Mouse (Mus musculus): ENCODE data around the gene Lrrk1. TPM values are rescaled to one million over a fixed set of nuclear protein-coding genes. Genes with fewer than 3 reads are reported as not detected.

Lrrk1 gene
- polyA plus RNA-seq, 1 experiment from 2014 or later = 15.7 TPM

DNA sequence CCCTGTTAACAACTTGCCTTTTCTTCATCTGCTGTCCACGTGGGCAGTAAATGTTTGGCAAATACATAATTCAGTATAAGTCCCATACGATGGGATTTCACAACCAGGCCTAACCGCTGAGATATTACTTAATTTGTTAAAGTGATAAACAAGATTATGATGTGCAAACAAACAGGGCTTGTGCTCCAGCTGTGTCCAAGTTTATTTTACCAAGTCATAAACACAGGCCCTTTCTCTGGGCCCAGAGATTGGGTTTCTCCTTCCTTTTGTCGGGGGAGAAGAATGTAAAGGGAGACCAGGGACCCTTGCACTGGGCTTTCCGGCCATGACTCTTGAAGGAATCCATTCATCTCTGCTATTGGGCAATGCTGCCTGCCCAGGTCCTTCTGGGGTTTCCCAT is 129.2 kb downstream of the Lrrk1 start:
- no peak for ATAC-seq
- 59% methylated on average over 5 of the region's 5 CpGs for WGBS
- no peaks in the 10 kb centered on the region for H3K9me3 ChIP-seq
- H3K4me1 ChIP-seq (replicated peaks) = peaks cover 8% of the 10 kb centered on the region
- H3K9ac ChIP-seq = no peak overlapping the region
- H3K4me3 ChIP-seq (replicated peaks) = no peak overlapping the region
- H3K27me3 ChIP-seq (replicated peaks) = no peaks in the 10 kb centered on the region
- no peak overlapping the region for H3K4me2 ChIP-seq (replicated peaks)
- H3K36me3 ChIP-seq = no peaks in the 10 kb centered on the region
- H3K27ac ChIP-seq = 0 out of 2 replicates have a peak overlapping the region, but pooled peaks have one; percentile 10

DNA sequence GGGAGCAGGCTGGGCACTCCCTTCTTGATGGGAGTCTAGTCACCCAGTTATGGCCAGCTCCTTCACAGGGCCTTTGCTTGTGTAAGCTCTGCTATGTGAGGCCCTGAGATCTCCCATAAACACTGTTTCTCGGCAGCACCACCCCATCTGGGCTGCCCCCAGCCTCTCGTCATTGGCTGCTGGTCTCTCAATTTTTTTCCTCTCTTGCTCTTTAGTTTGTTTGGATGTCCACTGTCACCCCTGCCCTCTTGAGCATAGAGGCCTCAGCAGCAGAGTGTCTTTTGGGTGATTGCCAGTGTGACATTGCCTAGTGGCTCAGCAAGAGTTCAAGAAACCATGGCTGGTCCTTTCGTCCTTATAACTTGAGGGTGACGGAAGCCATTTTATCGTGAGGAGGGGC is 130.9 kb downstream of the Lrrk1 start:
- ATAC-seq = no peak
- H3K9me3 ChIP-seq = no peaks in the 10 kb centered on the region
- H3K4me2 ChIP-seq (replicated peaks) = no peak overlapping the region
- H3K9ac ChIP-seq = no peak overlapping the region
- H3K27ac ChIP-seq = no peak overlapping the region
- H3K27me3 ChIP-seq (replicated peaks) = no peaks in the 10 kb centered on the region
- no peak overlapping the region for H3K4me3 ChIP-seq (replicated peaks)
- WGBS = 71% methylated on average over 5 of the region's 5 CpGs
- H3K36me3 ChIP-seq = no peaks in the 10 kb centered on the region
- peaks cover 8% of the 10 kb centered on the region for H3K4me1 ChIP-seq (replicated peaks)

DNA sequence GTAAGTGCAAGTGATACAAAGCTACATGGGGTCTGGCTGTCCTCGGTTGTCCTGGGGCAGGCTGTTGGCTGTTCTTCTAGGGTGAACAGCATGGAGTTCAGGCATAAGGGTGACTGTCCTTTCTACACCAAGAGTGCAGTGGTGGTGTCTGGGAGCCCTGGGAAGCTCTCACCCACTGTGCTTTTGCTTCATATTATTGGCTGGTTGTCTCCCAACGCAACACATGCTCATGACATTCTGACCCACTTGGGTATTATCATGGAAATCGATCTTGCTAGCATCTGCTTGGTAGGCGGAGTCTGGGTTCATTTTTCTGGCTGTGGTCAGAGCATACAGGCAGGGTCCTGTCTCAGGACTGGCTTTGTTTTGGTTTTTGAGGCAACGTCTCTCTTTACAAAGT is 131.7 kb downstream of the Lrrk1 start:
- Histone ChIP-seq H3K36me3 (no peaks in the 10 kb centered on the region), H3K27ac (no peak overlapping the region), H3K27me3 (replicated peaks) (no peaks in the 10 kb centered on the region), H3K4me3 (replicated peaks) (no peak overlapping the region), H3K4me1 (replicated peaks) (peaks cover 8% of the 10 kb centered on the region), H3K9me3 (no peaks in the 10 kb centered on the region), H3K4me2 (replicated peaks) (no peak overlapping the region), H3K9ac (no peak overlapping the region)
- ATAC-seq = no peak
- 90% methylated on average over 5 of the region's 5 CpGs for WGBS

DNA sequence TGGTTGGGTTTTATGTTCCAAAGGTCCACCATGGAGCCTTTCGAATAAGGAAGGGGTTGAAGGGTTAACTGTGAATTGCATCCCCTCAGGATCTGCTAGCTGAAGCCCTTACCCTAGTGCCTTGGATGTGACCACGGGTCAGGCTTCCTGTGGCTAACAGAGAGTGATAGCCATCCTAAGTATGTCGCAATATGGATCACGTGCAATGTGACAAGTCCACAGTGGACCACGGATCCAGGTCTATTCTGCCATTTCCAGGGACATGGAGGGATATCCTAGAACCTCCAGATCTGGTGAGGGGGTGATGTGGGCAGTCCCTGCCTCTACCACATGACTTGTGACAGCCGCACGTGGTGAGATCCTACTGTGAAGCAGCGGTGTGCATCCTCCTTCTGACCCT is 133.2 kb downstream of the Lrrk1 start:
- H3K9me3 ChIP-seq = no peaks in the 10 kb centered on the region
- no peak overlapping the region for H3K4me2 ChIP-seq (replicated peaks)
- H3K4me1 ChIP-seq (replicated peaks) = peaks cover 11% of the 10 kb centered on the region
- no peaks in the 10 kb centered on the region for H3K36me3 ChIP-seq
- ATAC-seq = no peak
- 84% methylated on average over 8 of the region's 8 CpGs for WGBS
- H3K27me3 ChIP-seq (replicated peaks) = no peaks in the 10 kb centered on the region
- H3K9ac ChIP-seq = no peak overlapping the region
- H3K27ac ChIP-seq = no peak overlapping the region
- no peak overlapping the region for H3K4me3 ChIP-seq (replicated peaks)

DNA sequence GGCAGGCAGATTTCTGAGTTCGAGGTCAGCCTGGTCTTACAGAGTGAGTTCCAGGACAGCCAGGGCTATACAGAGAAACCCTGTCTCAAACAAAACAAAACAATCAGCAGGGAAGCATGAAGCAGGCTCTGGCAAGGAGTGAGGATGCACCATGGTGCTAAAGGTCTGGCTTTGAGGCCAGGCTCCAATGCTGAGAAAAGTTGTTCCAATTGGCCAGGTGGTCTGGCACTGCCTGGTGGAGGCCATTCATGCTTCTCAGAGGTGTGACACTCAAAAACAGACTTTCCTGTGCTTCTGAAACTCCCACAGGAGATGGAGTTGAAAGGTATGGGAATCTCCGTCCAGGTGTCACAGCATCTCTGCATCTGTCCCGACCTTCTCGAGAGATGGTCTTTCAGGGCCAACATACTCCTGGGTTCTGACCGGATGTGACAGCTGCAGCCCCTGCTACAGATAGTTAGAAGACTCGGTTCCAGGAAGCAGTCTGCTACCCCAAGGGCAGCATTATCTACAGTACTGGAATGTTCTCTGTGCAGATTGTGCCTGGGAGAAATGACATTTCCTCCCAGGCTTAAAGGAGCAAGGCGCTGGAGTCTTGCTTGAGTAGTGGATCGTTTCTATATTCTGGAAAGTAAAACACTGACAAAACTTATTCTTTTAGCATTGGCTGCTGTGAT is 134.0 kb downstream of the Lrrk1 start:
- no peak overlapping the region for H3K4me3 ChIP-seq (replicated peaks)
- no peaks in the 10 kb centered on the region for H3K27me3 ChIP-seq (replicated peaks)
- no peak for ATAC-seq
- H3K4me1 ChIP-seq (replicated peaks) = 0 out of 2 replicates have a peak, but pooled peaks cover 4% of the 10 kb centered on the region
- no peak overlapping the region for H3K9ac ChIP-seq
- WGBS = 82% methylated on average over 8 of the region's 8 CpGs
- no peak overlapping the region for H3K27ac ChIP-seq
- no peaks in the 10 kb centered on the region for H3K9me3 ChIP-seq
- H3K36me3 ChIP-seq = no peaks in the 10 kb centered on the region
- H3K4me2 ChIP-seq (replicated peaks) = no peak overlapping the region

DNA sequence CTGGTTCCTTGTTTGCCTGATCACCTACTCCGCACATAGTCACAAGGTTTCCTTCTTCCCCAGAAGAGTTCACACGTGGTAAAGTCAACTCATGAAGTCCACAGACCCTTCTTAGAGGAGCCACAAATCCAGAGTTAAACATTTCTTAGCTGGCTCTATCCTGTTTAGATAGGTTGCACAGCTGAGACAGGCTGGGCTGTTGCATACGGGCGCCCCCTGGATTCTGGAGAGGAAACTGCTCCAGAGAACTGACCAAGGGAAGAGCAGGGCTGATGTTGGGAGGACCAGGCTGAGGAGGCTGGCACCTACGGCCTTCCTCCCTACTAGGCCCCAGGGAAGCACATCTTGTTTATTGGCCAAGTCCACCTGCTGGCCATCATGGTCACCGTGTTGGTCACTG is 138.1 kb downstream of the Lrrk1 start:
- peak; percentile 87 for ATAC-seq
- H3K4me1 ChIP-seq (replicated peaks) = 0 out of 2 replicates have a peak, but pooled peaks cover 3% of the 10 kb centered on the region
- 27% methylated on average over 6 of the region's 6 CpGs for WGBS
- no peak overlapping the region for H3K4me3 ChIP-seq (replicated peaks)
- H3K9me3 ChIP-seq = no peaks in the 10 kb centered on the region
- no peaks in the 10 kb centered on the region for H3K27me3 ChIP-seq (replicated peaks)
- H3K36me3 ChIP-seq = no peaks in the 10 kb centered on the region
- no peak overlapping the region for H3K9ac ChIP-seq
- no peak overlapping the region for H3K4me2 ChIP-seq (replicated peaks)
- no peak overlapping the region for H3K27ac ChIP-seq

DNA sequence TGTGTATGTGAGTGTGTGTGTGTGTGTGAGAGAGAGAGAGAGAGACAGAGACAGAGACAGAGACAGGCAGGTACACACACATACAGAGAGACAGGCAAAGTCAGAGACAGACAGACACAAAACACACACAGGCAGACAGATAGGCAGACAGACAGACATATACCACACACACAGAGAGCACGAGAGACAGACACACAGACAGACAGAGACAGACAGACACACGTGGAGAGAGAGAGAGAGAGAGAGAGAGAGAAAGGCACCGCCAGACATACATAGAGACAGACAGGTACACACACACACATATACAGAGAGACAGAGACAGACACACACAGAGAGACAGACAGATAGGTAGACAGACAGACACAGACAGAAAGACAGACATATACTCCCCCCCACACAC is 138.7 kb downstream of the Lrrk1 start:
- 83% methylated on average over 3 of the region's 3 CpGs for WGBS
- no peaks in the 10 kb centered on the region for H3K9me3 ChIP-seq
- 0 out of 2 replicates have a peak, but pooled peaks cover 3% of the 10 kb centered on the region for H3K4me1 ChIP-seq (replicated peaks)
- no peak overlapping the region for H3K4me2 ChIP-seq (replicated peaks)
- no peaks in the 10 kb centered on the region for H3K27me3 ChIP-seq (replicated peaks)
- no peak; the same call in 1 of the 2 replicates for ATAC-seq
- no peaks in the 10 kb centered on the region for H3K36me3 ChIP-seq
- no peak overlapping the region for H3K27ac ChIP-seq
- no peak overlapping the region for H3K4me3 ChIP-seq (replicated peaks)
- H3K9ac ChIP-seq = no peak overlapping the region

DNA sequence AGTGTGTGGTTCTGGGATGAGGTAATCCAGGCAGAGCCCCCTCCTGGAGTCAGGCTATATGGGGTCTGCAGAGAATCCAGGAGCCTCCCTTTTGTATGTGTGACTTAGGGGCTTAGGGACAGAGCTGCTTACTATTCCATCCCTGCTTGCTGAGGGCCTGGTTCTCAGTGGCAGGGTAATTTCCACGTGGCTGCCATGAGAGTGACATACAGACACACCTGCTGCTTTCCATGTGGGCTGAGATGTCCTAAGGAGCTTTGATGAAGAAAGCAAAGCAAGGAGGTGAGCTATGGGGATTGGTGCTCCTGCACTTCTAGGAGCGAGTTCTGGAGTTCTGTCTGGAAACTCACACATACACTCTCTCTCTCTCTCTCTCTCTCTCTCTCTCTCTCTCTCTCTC is 139.1 kb downstream of the Lrrk1 start:
- H3K4me2 ChIP-seq (replicated peaks) = no peak overlapping the region
- 55% methylated on average over 2 of the region's 2 CpGs for WGBS

DNA sequence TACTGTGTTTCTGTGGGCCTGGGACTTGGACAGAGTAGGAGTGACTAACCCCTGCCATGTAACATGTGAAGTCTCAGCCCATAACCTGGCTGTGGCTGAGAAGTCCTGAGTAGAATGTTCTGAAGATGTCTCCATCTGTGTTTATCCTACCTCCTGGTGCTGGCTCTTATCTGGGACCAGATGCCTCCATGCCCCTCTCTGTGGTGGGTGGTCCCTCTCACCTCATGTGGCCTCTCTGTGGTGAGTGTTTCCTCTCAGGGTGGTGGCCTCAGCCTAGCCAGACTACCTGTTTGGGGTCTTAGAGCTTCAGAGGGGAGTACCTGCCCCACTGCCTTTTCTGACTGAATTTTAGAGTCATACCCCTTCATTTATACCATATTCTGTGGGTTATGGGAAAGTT is 139.9 kb downstream of the Lrrk1 start:
- Histone ChIP-seq H3K36me3 (no peaks in the 10 kb centered on the region), H3K9ac (no peak overlapping the region), H3K9me3 (no peaks in the 10 kb centered on the region), H3K4me2 (replicated peaks) (no peak overlapping the region), H3K27ac (no peak overlapping the region), H3K27me3 (replicated peaks) (no peaks in the 10 kb centered on the region), H3K4me3 (replicated peaks) (no peak overlapping the region), H3K4me1 (replicated peaks) (0 out of 2 replicates have a peak, but pooled peaks cover 3% of the 10 kb centered on the region)
- ATAC-seq = no peak

More for the DNA sequence above, 139.1 kb downstream of the Lrrk1 start:
- Histone ChIP-seq H3K9ac (no peak overlapping the region), H3K27ac (no peak overlapping the region), H3K4me3 (replicated peaks) (no peak overlapping the region), H3K27me3 (replicated peaks) (no peaks in the 10 kb centered on the region), H3K9me3 (no peaks in the 10 kb centered on the region), H3K4me1 (replicated peaks) (0 out of 2 replicates have a peak, but pooled peaks cover 3% of the 10 kb centered on the region), H3K36me3 (no peaks in the 10 kb centered on the region)
- ATAC-seq = no peak

DNA sequence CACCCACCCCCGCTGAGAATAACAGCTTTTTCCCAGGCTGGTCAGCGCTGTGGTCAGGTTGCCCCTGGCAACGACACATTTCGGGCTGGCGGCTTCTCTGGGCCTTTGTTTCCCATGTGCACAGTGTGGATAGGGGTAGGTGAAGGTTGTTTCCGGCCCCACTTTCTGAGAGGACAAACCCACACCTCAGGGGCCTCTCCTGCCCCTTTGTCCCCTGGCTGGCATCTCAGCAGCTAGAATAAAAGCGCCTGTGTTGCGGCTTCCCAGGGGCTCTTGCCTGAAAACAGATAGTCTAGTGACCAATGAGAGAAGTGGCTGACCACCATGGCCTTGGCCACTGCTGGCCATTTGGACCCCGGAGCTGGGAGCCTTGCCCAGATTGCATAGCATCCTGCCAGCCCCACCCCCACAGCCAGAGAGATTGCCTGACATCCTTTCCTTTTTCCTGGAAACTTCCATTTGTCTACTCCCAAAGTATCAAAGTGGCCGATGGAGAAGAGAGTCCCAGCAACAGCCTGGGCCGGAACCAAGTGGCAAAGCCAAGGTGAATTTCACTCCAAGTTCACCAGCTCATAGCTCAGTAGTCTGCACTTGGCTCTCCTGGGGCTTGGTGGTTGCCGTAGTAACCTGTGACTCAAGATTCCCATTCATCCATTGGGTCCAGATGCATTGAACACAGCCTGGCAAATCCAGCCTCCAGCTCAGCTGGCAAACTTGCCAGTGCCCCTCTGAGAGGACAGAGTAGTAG is 140.7 kb downstream of the Lrrk1 start:
- no peak overlapping the region for H3K4me3 ChIP-seq (replicated peaks)
- no peaks in the 10 kb centered on the region for H3K9me3 ChIP-seq
- H3K27me3 ChIP-seq (replicated peaks) = no peaks in the 10 kb centered on the region
- no peak for ATAC-seq
- H3K4me1 ChIP-seq (replicated peaks) = 0 out of 2 replicates have a peak, but pooled peaks cover 3% of the 10 kb centered on the region
- no peak overlapping the region for H3K4me2 ChIP-seq (replicated peaks)
- H3K36me3 ChIP-seq = no peaks in the 10 kb centered on the region
- 77% methylated on average over 12 of the region's 12 CpGs for WGBS
- no peak overlapping the region for H3K27ac ChIP-seq
- H3K9ac ChIP-seq = no peak overlapping the region

DNA sequence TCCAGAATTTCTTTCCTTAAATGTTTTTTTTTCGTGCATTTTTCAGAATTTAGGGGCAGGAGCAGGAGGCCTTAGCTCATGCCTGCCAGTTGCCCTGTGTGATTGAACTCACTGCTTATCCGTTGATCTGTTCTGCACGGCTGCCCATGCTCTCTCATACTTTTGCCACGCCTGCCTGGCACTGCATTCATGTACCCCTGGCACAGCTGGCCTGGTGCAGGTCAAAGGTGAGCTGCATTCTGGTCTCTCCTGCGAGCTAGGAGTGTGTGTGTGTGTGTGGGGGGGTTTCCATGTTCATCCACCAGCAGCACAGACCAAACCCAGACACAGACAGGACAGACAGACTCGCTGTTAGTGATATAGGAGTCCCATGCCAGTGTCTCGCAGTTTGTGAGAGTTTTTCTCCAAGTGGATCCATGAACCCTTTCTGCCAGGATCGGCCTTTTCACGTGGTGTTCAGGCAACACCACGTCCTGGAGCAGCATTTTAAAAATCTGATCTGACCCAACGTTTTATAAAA is 141.4 kb downstream of the Lrrk1 start:
- 70% methylated on average over 11 of the region's 11 CpGs for WGBS
- H3K4me1 ChIP-seq (replicated peaks) = 0 out of 2 replicates have a peak, but pooled peaks cover 3% of the 10 kb centered on the region
- H3K27me3 ChIP-seq (replicated peaks) = no peaks in the 10 kb centered on the region
- H3K9ac ChIP-seq = no peak overlapping the region
- no peaks in the 10 kb centered on the region for H3K36me3 ChIP-seq
- H3K4me2 ChIP-seq (replicated peaks) = no peak overlapping the region
- H3K4me3 ChIP-seq (replicated peaks) = no peak overlapping the region
- H3K27ac ChIP-seq = no peak overlapping the region
- no peaks in the 10 kb centered on the region for H3K9me3 ChIP-seq
- no peak for ATAC-seq

DNA sequence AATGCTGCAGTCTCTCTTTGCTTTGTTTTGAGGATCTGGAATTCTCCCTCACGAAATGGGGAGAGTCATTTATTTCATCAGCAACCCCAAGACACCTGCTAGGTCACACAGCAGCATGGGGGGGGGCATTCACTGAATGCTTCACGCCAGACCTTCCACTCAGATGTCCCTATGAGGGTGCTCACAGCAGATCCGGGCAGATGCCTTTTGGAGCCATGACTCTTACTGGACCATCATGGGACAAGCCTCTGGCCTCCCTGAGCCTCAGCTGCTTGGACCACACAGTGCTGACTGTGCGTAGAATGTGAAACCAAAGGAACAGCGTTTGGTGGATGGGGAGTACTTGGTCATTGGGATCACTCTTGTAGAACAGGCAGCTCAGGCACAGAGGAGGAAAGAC is 142.5 kb downstream of the Lrrk1 start:
- no peaks in the 10 kb centered on the region for H3K36me3 ChIP-seq
- no peak for ATAC-seq
- 0 out of 2 replicates have a peak, but pooled peaks cover 3% of the 10 kb centered on the region for H3K4me1 ChIP-seq (replicated peaks)

More for the DNA sequence above, 142.5 kb downstream of the Lrrk1 start:
- 85% methylated on average over 5 of the region's 5 CpGs for WGBS
- Histone ChIP-seq H3K9me3 (no peaks in the 10 kb centered on the region), H3K4me2 (replicated peaks) (no peak overlapping the region), H3K4me3 (replicated peaks) (no peak overlapping the region), H3K9ac (no peak overlapping the region), H3K27me3 (replicated peaks) (no peaks in the 10 kb centered on the region), H3K27ac (no peak overlapping the region)
